Mouse (Mus musculus): Measurements from ENCODE around the gene Trpm7. TPM values are rescaled to one million over a fixed set of nuclear protein-coding genes. Genes with fewer than 3 reads are reported as not detected.

Trpm7 gene
- polyA plus RNA-seq, 1 experiment from 2014 or later: 43.7 TPM

GRCm38 (mm10) chr2:126865501-126866199 is 10.4 kb downstream of the Trpm7 start:
- no peak for ATAC-seq (replicated peaks; ENCODE audit: low FRiP score, low TSS enrichment, low read depth)
- H3K9me3 ChIP-seq (ENCODE audit: control insufficient read depth, low read length): no peaks in the 10 kb centered on the region
- H3K4me2 ChIP-seq (ENCODE audit: low read length): no peak overlapping the region
- H3K9ac ChIP-seq (ENCODE audit: low read length): no peak overlapping the region
- H3K4me1 ChIP-seq (replicated peaks; ENCODE audit: control insufficient read depth, insufficient read depth, low read length): no peaks in the 10 kb centered on the region
- WGBS: 80% methylated on average over 10 of the region's 10 CpGs
- DNase-seq (ENCODE audit: low spot score): no peak
- no peak overlapping the region for H3K4me3 ChIP-seq (ENCODE audit: low read depth, low read length)
- H3K27ac ChIP-seq (ENCODE audit: low read depth): no peak overlapping the region
- no peaks in the 10 kb centered on the region for H3K36me3 ChIP-seq (ENCODE audit: control insufficient read depth, insufficient read depth, low read length)
- no peaks in the 10 kb centered on the region for H3K27me3 ChIP-seq (replicated peaks; ENCODE audit: control insufficient read depth, insufficient read depth, low read length)

GRCm38 (mm10) chr2:126865026-126865425 is 11.0 kb downstream of the Trpm7 start:
- H3K27me3 ChIP-seq (replicated peaks; ENCODE audit: control insufficient read depth, insufficient read depth, low read length): no peaks in the 10 kb centered on the region
- no peak overlapping the region for H3K9ac ChIP-seq (ENCODE audit: low read length)
- no peak overlapping the region for H3K4me3 ChIP-seq (ENCODE audit: low read depth, low read length)
- H3K9me3 ChIP-seq (ENCODE audit: control insufficient read depth, low read length): no peaks in the 10 kb centered on the region
- no peaks in the 10 kb centered on the region for H3K4me1 ChIP-seq (replicated peaks; ENCODE audit: control insufficient read depth, insufficient read depth, low read length)
- H3K27ac ChIP-seq (ENCODE audit: low read depth): no peak overlapping the region
- WGBS: 93% methylated on average over 3 of the region's 3 CpGs
- no peaks in the 10 kb centered on the region for H3K36me3 ChIP-seq (ENCODE audit: control insufficient read depth, insufficient read depth, low read length)
- DNase-seq (ENCODE audit: low spot score) (no peak), ATAC-seq (replicated peaks; ENCODE audit: low FRiP score, low TSS enrichment, low read depth) (no peak)
- no peak overlapping the region for H3K4me2 ChIP-seq (ENCODE audit: low read length)

- Histone ChIP-seq H3K27me3 (replicated peaks; ENCODE audit: control insufficient read depth, insufficient read depth, low read length) (no peaks in the 10 kb centered on the region), H3K4me1 (replicated peaks; ENCODE audit: control insufficient read depth, insufficient read depth, low read length) (no peaks in the 10 kb centered on the region), H3K4me2 (ENCODE audit: low read length) (no peak overlapping the region), H3K36me3 (ENCODE audit: control insufficient read depth, insufficient read depth, low read length) (peaks cover 68% of the 10 kb centered on the region), H3K9me3 (ENCODE audit: control insufficient read depth, low read length) (no peaks in the 10 kb centered on the region), H3K27ac (ENCODE audit: low read depth) (no peak overlapping the region), H3K4me3 (ENCODE audit: low read depth, low read length) (no peak overlapping the region), H3K9ac (ENCODE audit: low read length) (no peak overlapping the region)
- 80% methylated on average over 4 of the region's 4 CpGs for WGBS
- ATAC-seq (replicated peaks; ENCODE audit: low FRiP score, low TSS enrichment, low read depth): no peak
- DNase-seq (ENCODE audit: low spot score): no peak
Measured at GRCm38 (mm10) chr2:126844751-126845150, 31.3 kb downstream of the Trpm7 start.

GRCm38 (mm10) chr2:126838848-126839247 is 37.2 kb downstream of the Trpm7 start:
- no peak overlapping the region for H3K9ac ChIP-seq (ENCODE audit: low read length)
- H3K27ac ChIP-seq (ENCODE audit: low read depth): no peak overlapping the region
- H3K27me3 ChIP-seq (replicated peaks; ENCODE audit: control insufficient read depth, insufficient read depth, low read length): no peaks in the 10 kb centered on the region
- H3K9me3 ChIP-seq (ENCODE audit: control insufficient read depth, low read length): no peaks in the 10 kb centered on the region
- WGBS: 93% methylated on average over 5 of the region's 5 CpGs
- H3K4me3 ChIP-seq (ENCODE audit: low read depth, low read length): no peak overlapping the region
- H3K4me2 ChIP-seq (ENCODE audit: low read length): no peak overlapping the region
- no peaks in the 10 kb centered on the region for H3K4me1 ChIP-seq (replicated peaks; ENCODE audit: control insufficient read depth, insufficient read depth, low read length)
- ATAC-seq (replicated peaks; ENCODE audit: low FRiP score, low TSS enrichment, low read depth) (no peak), DNase-seq (ENCODE audit: low spot score) (no peak)
- peaks cover 76% of the 10 kb centered on the region for H3K36me3 ChIP-seq (ENCODE audit: control insufficient read depth, insufficient read depth, low read length)

- Histone ChIP-seq H3K27ac (ENCODE audit: low read depth) (no peak overlapping the region), H3K4me3 (ENCODE audit: low read depth, low read length) (no peak overlapping the region), H3K36me3 (ENCODE audit: control insufficient read depth, insufficient read depth, low read length) (peaks cover 70% of the 10 kb centered on the region), H3K4me1 (replicated peaks; ENCODE audit: control insufficient read depth, insufficient read depth, low read length) (no peaks in the 10 kb centered on the region), H3K9me3 (ENCODE audit: control insufficient read depth, low read length) (no peaks in the 10 kb centered on the region), H3K9ac (ENCODE audit: low read length) (no peak overlapping the region), H3K27me3 (replicated peaks; ENCODE audit: control insufficient read depth, insufficient read depth, low read length) (no peaks in the 10 kb centered on the region), H3K4me2 (ENCODE audit: low read length) (no peak overlapping the region)
- DNase-seq (ENCODE audit: low spot score) (no peak), ATAC-seq (replicated peaks; ENCODE audit: low FRiP score, low TSS enrichment, low read depth) (no peak)
- 72% methylated on average over 2 of the region's 2 CpGs for WGBS
Measured at GRCm38 (mm10) chr2:126817414-126817813, 58.6 kb downstream of the Trpm7 start.

- Histone ChIP-seq H3K9ac (ENCODE audit: low read length) (no peak overlapping the region), H3K27ac (ENCODE audit: low read depth) (no peak overlapping the region), H3K4me1 (replicated peaks; ENCODE audit: control insufficient read depth, insufficient read depth, low read length) (no peaks in the 10 kb centered on the region), H3K4me3 (ENCODE audit: low read depth, low read length) (no peak overlapping the region), H3K4me2 (ENCODE audit: low read length) (no peak overlapping the region), H3K27me3 (replicated peaks; ENCODE audit: control insufficient read depth, insufficient read depth, low read length) (no peaks in the 10 kb centered on the region), H3K36me3 (ENCODE audit: control insufficient read depth, insufficient read depth, low read length) (peaks cover 75% of the 10 kb centered on the region), H3K9me3 (ENCODE audit: control insufficient read depth, low read length) (no peaks in the 10 kb centered on the region)
- DNase-seq (ENCODE audit: low spot score) (no peak), ATAC-seq (replicated peaks; ENCODE audit: low FRiP score, low TSS enrichment, low read depth) (no peak)
- 90% methylated on average over 4 of the region's 4 CpGs for WGBS
Measured at GRCm38 (mm10) chr2:126816644-126817347, 59.2 kb downstream of the Trpm7 start.

- Histone ChIP-seq H3K27me3 (replicated peaks; ENCODE audit: control insufficient read depth, insufficient read depth, low read length) (no peaks in the 10 kb centered on the region), H3K9me3 (ENCODE audit: control insufficient read depth, low read length) (no peaks in the 10 kb centered on the region), H3K4me1 (replicated peaks; ENCODE audit: control insufficient read depth, insufficient read depth, low read length) (no peaks in the 10 kb centered on the region), H3K4me3 (ENCODE audit: low read depth, low read length) (no peak overlapping the region), H3K27ac (ENCODE audit: low read depth) (no peak overlapping the region), H3K9ac (ENCODE audit: low read length) (no peak overlapping the region), H3K4me2 (ENCODE audit: low read length) (no peak overlapping the region), H3K36me3 (ENCODE audit: control insufficient read depth, insufficient read depth, low read length) (peaks cover 75% of the 10 kb centered on the region)
- ATAC-seq (replicated peaks; ENCODE audit: low FRiP score, low TSS enrichment, low read depth) (no peak), DNase-seq (ENCODE audit: low spot score) (no peak)
- 27% methylated on average over 1 of the region's 1 CpGs for WGBS
Measured at GRCm38 (mm10) chr2:126815822-126816221, 60.2 kb downstream of the Trpm7 start.

GRCm38 (mm10) chr2:126801980-126802379 is 74.0 kb downstream of the Trpm7 start:
- Histone ChIP-seq H3K9me3 (ENCODE audit: control insufficient read depth, low read length) (no peaks in the 10 kb centered on the region), H3K27ac (ENCODE audit: low read depth) (no peak overlapping the region), H3K4me2 (ENCODE audit: low read length) (no peak overlapping the region), H3K27me3 (replicated peaks; ENCODE audit: control insufficient read depth, insufficient read depth, low read length) (no peaks in the 10 kb centered on the region), H3K4me1 (replicated peaks; ENCODE audit: control insufficient read depth, insufficient read depth, low read length) (no peaks in the 10 kb centered on the region), H3K4me3 (ENCODE audit: low read depth, low read length) (no peak overlapping the region), H3K36me3 (ENCODE audit: control insufficient read depth, insufficient read depth, low read length) (peaks cover 82% of the 10 kb centered on the region), H3K9ac (ENCODE audit: low read length) (no peak overlapping the region)
- ATAC-seq (replicated peaks; ENCODE audit: low FRiP score, low TSS enrichment, low read depth) (no peak), DNase-seq (ENCODE audit: low spot score) (no peak)
- WGBS: 95% methylated on average over 3 of the region's 3 CpGs

GRCm38 (mm10) chr2:126798455-126798854 is 77.6 kb downstream of the Trpm7 start:
- peaks cover 80% of the 10 kb centered on the region for H3K36me3 ChIP-seq (ENCODE audit: control insufficient read depth, insufficient read depth, low read length)
- WGBS: 80% methylated on average over 5 of the region's 5 CpGs
- no peak for ATAC-seq (replicated peaks; ENCODE audit: low FRiP score, low TSS enrichment, low read depth)

More at GRCm38 (mm10) chr2:126798455-126798854, 77.6 kb downstream of the Trpm7 start:
- Histone ChIP-seq H3K9ac (ENCODE audit: low read length) (no peak overlapping the region), H3K27ac (ENCODE audit: low read depth) (no peak overlapping the region), H3K27me3 (replicated peaks; ENCODE audit: control insufficient read depth, insufficient read depth, low read length) (no peaks in the 10 kb centered on the region), H3K9me3 (ENCODE audit: control insufficient read depth, low read length) (no peaks in the 10 kb centered on the region), H3K4me3 (ENCODE audit: low read depth, low read length) (no peak overlapping the region), H3K4me1 (replicated peaks; ENCODE audit: control insufficient read depth, insufficient read depth, low read length) (no peaks in the 10 kb centered on the region), H3K4me2 (ENCODE audit: low read length) (no peak overlapping the region)
- DNase-seq (ENCODE audit: low spot score): no peak
